Mouse (Mus musculus): ENCODE measurements around the gene Nf2. TPM values are rescaled to one million over a fixed set of nuclear protein-coding genes. Genes with fewer than 3 reads are reported as not detected.
"Not testable (repeated sequence)": the region's sequence is repeated elsewhere in the genome, so short reads cannot be mapped to it uniquely, and the experiment has no call there.

The Nf2 gene
- polyA plus RNA-seq, 1 experiment, result 38.0 TPM

DNA sequence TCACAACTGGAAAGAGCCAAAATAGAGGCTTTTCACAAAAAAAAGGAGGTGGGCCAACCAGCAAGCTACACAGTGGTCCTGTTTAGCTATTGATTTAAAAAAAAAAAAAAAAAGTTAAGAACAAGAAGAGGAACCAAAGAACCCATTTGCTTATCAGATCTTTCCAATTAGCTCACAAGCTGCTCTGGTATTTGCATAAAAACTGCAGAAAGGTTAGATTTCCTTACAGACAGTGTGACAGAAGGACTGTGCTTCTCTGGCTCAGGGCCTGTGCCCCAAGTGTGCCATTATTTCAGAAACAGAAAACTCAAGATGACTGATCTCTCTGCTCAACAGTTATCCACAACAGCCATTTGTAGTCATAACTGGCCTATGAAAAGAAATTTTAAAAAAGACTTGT lies 18.3 kb downstream of the Nf2 start:
- H3K4me1 ChIP-seq (ENCODE audit: control insufficient read depth, insufficient read depth, low read length), result no peaks in the 10 kb centered on the region; the same call in 1 of the 2 replicates
- no peak for TF ChIP-seq CTCF (IDR thresholded peaks at IDR 0.05; ENCODE audit: control insufficient read depth, insufficient read depth, low read length)
- TF ChIP-seq POLR2A (IDR thresholded peaks at IDR 0.05; ENCODE audit: borderline replicate concordance, control insufficient read depth, low read depth, low read length), result no peak
- no peak overlapping the region for H3K27ac ChIP-seq (ENCODE audit: control insufficient read depth, insufficient read depth, low read depth, low read length, poor library complexity)
- no peak overlapping the region for H3K4me3 ChIP-seq (replicated peaks; ENCODE audit: control insufficient read depth, low read depth, low read length)

- Histone ChIP-seq H3K4me3 (replicated peaks; ENCODE audit: control insufficient read depth, low read depth, low read length) (no peak overlapping the region), H3K27ac (ENCODE audit: control insufficient read depth, insufficient read depth, low read depth, low read length, poor library complexity) (no peak overlapping the region), H3K4me1 (ENCODE audit: control insufficient read depth, insufficient read depth, low read length) (no peaks in the 10 kb centered on the region; the same call in 1 of the 2 replicates)
- WGBS, result 88% methylated on average over 2 of the region's 2 CpGs
- TF ChIP-seq POLR2A (IDR thresholded peaks at IDR 0.05; ENCODE audit: borderline replicate concordance, control insufficient read depth, low read depth, low read length) (no peak), CTCF (IDR thresholded peaks at IDR 0.05; ENCODE audit: control insufficient read depth, insufficient read depth, low read length) (no peak)
Measured at GRCm38 (mm10) chr11:4827916-4828315, 21.4 kb downstream of the Nf2 start.

- no peak for TF ChIP-seq CTCF (IDR thresholded peaks at IDR 0.05; ENCODE audit: control insufficient read depth, insufficient read depth, low read length)
- no peak for TF ChIP-seq POLR2A (IDR thresholded peaks at IDR 0.05; ENCODE audit: borderline replicate concordance, control insufficient read depth, low read depth, low read length)
- no peak overlapping the region for H3K4me3 ChIP-seq (replicated peaks; ENCODE audit: control insufficient read depth, low read depth, low read length)
- H3K27ac ChIP-seq (ENCODE audit: control insufficient read depth, insufficient read depth, low read depth, low read length, poor library complexity), result no peak overlapping the region
- H3K4me1 ChIP-seq (ENCODE audit: control insufficient read depth, insufficient read depth, low read length), result no peaks in the 10 kb centered on the region; the same call in 1 of the 2 replicates
Measured at GRCm38 (mm10) chr11:4827340-4827739, 22.0 kb downstream of the Nf2 start.

DNA sequence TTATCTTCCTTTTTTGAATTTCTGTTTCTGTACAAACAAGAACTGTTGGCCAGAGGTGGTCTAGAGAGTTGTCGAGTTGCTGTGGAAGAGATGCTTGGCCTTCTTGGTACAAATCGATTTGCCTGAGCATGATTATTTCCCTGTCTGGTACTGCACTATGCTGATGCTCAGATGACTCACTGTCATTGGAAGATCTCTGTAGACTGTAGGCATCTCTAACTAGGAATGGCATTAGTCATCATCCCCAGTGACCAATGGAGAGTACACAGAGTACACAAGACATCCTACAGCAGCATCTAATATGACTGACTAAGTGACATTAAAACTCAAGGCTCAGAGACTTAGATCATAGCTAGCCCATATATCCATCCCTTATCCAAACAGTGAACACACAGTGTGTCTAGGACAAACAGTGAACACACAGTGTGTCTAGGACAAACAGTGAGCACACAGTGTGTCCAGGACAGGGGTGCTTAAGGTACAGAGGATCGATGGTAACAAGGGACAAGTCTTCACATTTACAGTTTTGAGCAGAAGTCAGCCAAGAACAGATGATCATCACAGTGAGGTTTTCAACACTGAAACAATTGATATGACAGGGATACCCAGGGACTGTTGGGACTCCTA lies 23.1 kb downstream of the Nf2 start:
- no peak overlapping the region for H3K4me3 ChIP-seq (replicated peaks; ENCODE audit: control insufficient read depth, low read depth, low read length)
- no peaks in the 10 kb centered on the region; the same call in 1 of the 2 replicates for H3K4me1 ChIP-seq (ENCODE audit: control insufficient read depth, insufficient read depth, low read length)
- no peak overlapping the region for H3K27ac ChIP-seq (ENCODE audit: control insufficient read depth, insufficient read depth, low read depth, low read length, poor library complexity)
- no peak for TF ChIP-seq POLR2A (IDR thresholded peaks at IDR 0.05; ENCODE audit: borderline replicate concordance, control insufficient read depth, low read depth, low read length)
- TF ChIP-seq CTCF (IDR thresholded peaks at IDR 0.05; ENCODE audit: control insufficient read depth, insufficient read depth, low read length), result no peak
- 88% methylated on average over 3 of the region's 3 CpGs for WGBS

- WGBS, result 73% methylated on average over 6 of the region's 6 CpGs
- H3K27ac ChIP-seq (ENCODE audit: control insufficient read depth, insufficient read depth, low read depth, low read length, poor library complexity), result no peak overlapping the region
- no peaks in the 10 kb centered on the region; the same call in 1 of the 2 replicates for H3K4me1 ChIP-seq (ENCODE audit: control insufficient read depth, insufficient read depth, low read length)
- no peak overlapping the region for H3K4me3 ChIP-seq (replicated peaks; ENCODE audit: control insufficient read depth, low read depth, low read length)
- TF ChIP-seq CTCF (IDR thresholded peaks at IDR 0.05; ENCODE audit: control insufficient read depth, insufficient read depth, low read length), result no peak
- no peak for TF ChIP-seq POLR2A (IDR thresholded peaks at IDR 0.05; ENCODE audit: borderline replicate concordance, control insufficient read depth, low read depth, low read length)
Measured at GRCm38 (mm10) chr11:4823655-4824312, 25.6 kb downstream of the Nf2 start.

DNA sequence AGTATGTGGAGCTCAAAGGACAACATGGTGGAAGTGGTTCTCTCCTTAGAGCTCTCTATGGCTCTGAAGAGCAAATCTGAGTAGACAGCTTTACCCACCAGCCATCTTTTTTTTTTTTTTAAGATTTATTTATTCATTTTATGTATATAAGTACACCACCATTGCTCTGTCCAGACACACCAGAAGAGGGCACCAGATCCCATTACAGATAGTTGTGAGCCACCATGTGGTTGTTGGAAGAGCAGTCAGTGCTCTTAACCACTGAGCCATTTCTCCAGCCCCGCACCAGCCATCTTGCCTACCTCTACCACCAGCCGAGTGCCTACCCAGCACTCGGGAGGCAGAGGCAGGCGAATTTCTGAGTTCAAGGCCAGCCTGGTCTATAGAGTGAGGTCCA lies 26.9 kb downstream of the Nf2 start:
- H3K4me3 ChIP-seq (replicated peaks; ENCODE audit: control insufficient read depth, low read depth, low read length); H3K27ac ChIP-seq (ENCODE audit: control insufficient read depth, insufficient read depth, low read depth, low read length, poor library complexity); H3K4me1 ChIP-seq (ENCODE audit: control insufficient read depth, insufficient read depth, low read length): not testable (repeated sequence)
- WGBS, result 87% methylated on average over 4 of the region's 4 CpGs

- TF ChIP-seq CTCF (IDR thresholded peaks at IDR 0.05; ENCODE audit: control insufficient read depth, insufficient read depth, low read length) (no peak), POLR2A (IDR thresholded peaks at IDR 0.05; ENCODE audit: borderline replicate concordance, control insufficient read depth, low read depth, low read length) (no peak)
- no peak overlapping the region for H3K4me3 ChIP-seq (replicated peaks; ENCODE audit: control insufficient read depth, low read depth, low read length)
- H3K27ac ChIP-seq (ENCODE audit: control insufficient read depth, insufficient read depth, low read depth, low read length, poor library complexity), result no peak overlapping the region
- 50% methylated on average over 7 of the region's 7 CpGs for WGBS
- H3K4me1 ChIP-seq (ENCODE audit: control insufficient read depth, insufficient read depth, low read length), result no peaks in the 10 kb centered on the region; the same call in 1 of the 2 replicates
Measured at GRCm38 (mm10) chr11:4821492-4822445, 27.6 kb downstream of the Nf2 start.
